Mouse (Mus musculus): ENCODE results near the gene Dirc2.

The Dirc2 gene

GRCm38 (mm10) chr16:35768785-35769642 lies at the start of gene Dirc2:
Gene Dirc2, minus strand, starts transcription at chr16:35769356.
- peak; percentile 60 to 63 for DNase-seq (ENCODE audit: low spot score in 2 of 2)

GRCm38 (mm10) chr16:35817255-35818089 lies 48.3 kb upstream of the Dirc2 start:
- DNase-seq (ENCODE audit: low spot score in 2 of 2), result peak; percentile 49 to 89

- DNase-seq (ENCODE audit: low spot score in 2 of 2), result no peak
Measured at GRCm38 (mm10) chr16:35813119-35813518, 44.0 kb upstream of the Dirc2 start.

GRCm38 (mm10) chr16:35808838-35809237 lies 39.7 kb upstream of the Dirc2 start:
- DNase-seq (ENCODE audit: low spot score in 2 of 2), result no peak

GRCm38 (mm10) chr16:35807663-35807992 lies 38.5 kb upstream of the Dirc2 start:
- DNase-seq (ENCODE audit: low spot score in 2 of 2), result no peak

- no peak for DNase-seq (ENCODE audit: low spot score in 2 of 2)
Measured at GRCm38 (mm10) chr16:35806973-35807662, 38.0 kb upstream of the Dirc2 start.

GRCm38 (mm10) chr16:35803723-35804122 lies 34.6 kb upstream of the Dirc2 start:
- DNase-seq (ENCODE audit: low spot score in 2 of 2), result no peak

GRCm38 (mm10) chr16:35802163-35802562 lies 33.0 kb upstream of the Dirc2 start:
- DNase-seq (ENCODE audit: low spot score in 2 of 2), result no peak

GRCm38 (mm10) chr16:35791962-35792521 lies 22.9 kb upstream of the Dirc2 start:
- no peak for DNase-seq (ENCODE audit: low spot score in 2 of 2)

- DNase-seq (ENCODE audit: low spot score in 2 of 2), result no peak
Measured at GRCm38 (mm10) chr16:35788330-35788729, 19.2 kb upstream of the Dirc2 start.

GRCm38 (mm10) chr16:35787568-35788189 lies 18.5 kb upstream of the Dirc2 start:
- no peak for DNase-seq (ENCODE audit: low spot score in 2 of 2)

- no peak for DNase-seq (ENCODE audit: low spot score in 2 of 2)
Measured at GRCm38 (mm10) chr16:35787163-35787562, 18.0 kb upstream of the Dirc2 start.

GRCm38 (mm10) chr16:35784134-35784725 lies 15.1 kb upstream of the Dirc2 start:
- no peak for DNase-seq (ENCODE audit: low spot score in 2 of 2)

- no peak for DNase-seq (ENCODE audit: low spot score in 2 of 2)
Measured at GRCm38 (mm10) chr16:35783207-35783573, 14.0 kb upstream of the Dirc2 start.

- no peak for DNase-seq (ENCODE audit: low spot score in 2 of 2)
Measured at GRCm38 (mm10) chr16:35782451-35783206, 13.5 kb upstream of the Dirc2 start.

GRCm38 (mm10) chr16:35781651-35782050 lies 12.5 kb upstream of the Dirc2 start:
- no peak for DNase-seq (ENCODE audit: low spot score in 2 of 2)

- no peak for DNase-seq (ENCODE audit: low spot score in 2 of 2)
Measured at GRCm38 (mm10) chr16:35781096-35781495, 11.9 kb upstream of the Dirc2 start.

- DNase-seq (ENCODE audit: low spot score in 2 of 2), result no peak
Measured at GRCm38 (mm10) chr16:35779681-35780080, 10.5 kb upstream of the Dirc2 start.

- DNase-seq (ENCODE audit: low spot score in 2 of 2), result no peak
Measured at GRCm38 (mm10) chr16:35777768-35778167, 8.6 kb upstream of the Dirc2 start.

- no peak for DNase-seq (ENCODE audit: low spot score in 2 of 2)
Measured at GRCm38 (mm10) chr16:35776737-35777136, 7.6 kb upstream of the Dirc2 start.
